Mouse (Mus musculus) cerebellum, adult 11-12 months (tissue): ENCODE data around the gene Nlrc5.
"Not testable (repeated sequence)": the region's sequence is repeated elsewhere in the genome, so short reads cannot be mapped to it uniquely, and the experiment has no call there.

Experiments
- DNase-seq: peaks from one replicate; pipeline ENCODE4 v3.0.0; 2022

Nlrc5 gene

DNA sequence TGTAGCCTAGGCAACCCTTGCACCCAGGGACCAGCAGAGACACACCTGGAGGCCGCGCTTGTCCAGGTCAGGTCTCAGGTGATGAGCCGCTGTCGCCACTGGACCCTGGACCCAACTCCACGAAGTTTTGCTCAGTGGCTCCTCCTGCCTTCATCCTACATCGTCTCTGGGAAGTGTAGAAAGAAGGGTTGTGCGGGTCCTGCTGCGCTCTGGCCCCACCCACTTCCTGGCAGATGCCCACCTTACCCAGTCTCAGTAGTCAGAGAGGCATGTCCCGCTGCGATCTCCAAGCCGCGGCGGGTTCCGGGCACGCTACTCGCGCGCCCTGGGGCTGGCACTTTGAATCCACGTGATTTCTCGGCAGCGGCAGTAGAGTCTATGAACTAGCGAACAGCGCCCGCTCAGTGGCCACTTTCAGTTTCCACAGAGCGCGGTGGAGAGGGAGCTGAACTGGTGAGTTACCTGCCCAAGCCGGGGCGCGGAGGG, at the start of gene Nlrc5:
TSS of gene Nlrc5 (plus strand) at position 376 of the 486 bp plus-strand sequence.
- DNase-seq = peak; percentile 7

DNA sequence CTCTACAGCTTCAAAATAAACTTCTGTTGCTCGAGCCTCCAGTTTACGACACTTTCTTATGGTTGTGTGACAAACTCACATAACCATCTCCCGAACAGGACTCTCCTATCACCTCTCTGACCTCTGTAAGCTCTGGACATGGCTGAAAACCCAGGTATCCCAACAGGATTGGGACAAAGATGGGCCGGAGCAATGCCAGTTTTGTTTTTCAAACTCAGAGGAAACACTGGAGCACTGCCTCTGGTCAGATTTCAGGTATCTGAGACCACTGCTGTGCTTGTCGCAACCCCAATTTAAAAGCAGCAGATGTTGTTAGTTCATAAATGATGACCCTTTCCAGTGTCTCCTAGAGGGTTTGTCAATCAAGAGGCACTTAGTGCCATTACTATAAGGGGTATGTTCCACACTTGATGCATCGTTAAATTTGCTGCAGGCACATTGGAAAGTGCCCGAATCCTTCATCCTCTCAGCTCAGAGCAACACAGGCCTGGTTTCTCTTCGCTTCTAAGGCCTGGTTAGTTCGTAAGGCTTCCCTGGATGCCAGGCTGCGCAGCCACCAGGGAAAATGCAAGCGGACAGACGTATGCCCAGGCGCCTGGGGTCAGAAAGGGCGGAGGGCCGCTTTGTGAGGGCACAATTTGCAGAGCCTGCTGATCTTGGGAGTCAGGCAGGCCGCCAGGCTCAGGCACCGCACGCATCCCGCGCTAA, 48.5 kb upstream of the Nlrc5 start:
- DNase-seq = peak; percentile 33

DNA sequence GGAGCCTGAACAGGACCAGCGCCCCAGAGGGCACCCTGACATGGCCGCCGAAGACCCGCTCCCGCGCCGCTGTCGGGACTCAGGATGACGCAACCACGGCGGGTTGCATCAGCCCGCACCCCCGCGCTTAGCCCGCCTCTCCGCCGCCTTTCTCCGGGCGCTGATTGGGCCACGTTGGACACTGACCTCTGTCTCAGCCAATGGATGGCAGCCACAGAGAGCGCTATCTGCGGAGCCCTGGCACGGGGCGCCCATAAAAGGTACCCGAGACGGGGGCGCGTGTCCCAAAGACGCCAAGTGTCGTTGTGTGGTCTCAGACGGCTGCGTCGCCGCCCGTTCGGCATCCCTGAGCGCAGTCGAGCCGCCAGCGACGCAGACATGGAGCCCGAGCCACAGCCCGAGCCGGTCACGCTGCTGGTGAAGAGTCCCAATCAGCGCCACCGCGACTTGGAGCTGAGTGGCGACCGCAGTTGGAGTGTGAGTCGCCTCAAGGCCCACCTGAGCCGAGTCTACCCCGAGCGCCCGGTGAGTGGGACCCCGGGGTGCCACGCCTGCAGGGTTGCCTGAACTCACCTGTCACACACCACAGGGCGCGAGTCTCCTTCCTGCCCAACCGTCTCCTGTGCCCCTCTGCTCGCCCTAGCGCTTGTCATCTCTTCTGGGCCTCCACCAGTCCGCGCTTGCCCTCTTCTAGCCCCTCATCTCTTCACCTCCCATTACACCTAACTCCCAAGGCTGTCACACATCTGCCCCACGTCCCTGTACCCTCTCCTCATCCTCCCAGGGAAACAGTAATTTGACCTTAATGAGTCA, 47.7 kb upstream of the Nlrc5 start, which contains the start of gene Herpud1:
TSS of gene Herpud1 (plus strand) at position 225 of the 813 bp plus-strand sequence.
- DNase-seq = peak; percentile 98

DNA sequence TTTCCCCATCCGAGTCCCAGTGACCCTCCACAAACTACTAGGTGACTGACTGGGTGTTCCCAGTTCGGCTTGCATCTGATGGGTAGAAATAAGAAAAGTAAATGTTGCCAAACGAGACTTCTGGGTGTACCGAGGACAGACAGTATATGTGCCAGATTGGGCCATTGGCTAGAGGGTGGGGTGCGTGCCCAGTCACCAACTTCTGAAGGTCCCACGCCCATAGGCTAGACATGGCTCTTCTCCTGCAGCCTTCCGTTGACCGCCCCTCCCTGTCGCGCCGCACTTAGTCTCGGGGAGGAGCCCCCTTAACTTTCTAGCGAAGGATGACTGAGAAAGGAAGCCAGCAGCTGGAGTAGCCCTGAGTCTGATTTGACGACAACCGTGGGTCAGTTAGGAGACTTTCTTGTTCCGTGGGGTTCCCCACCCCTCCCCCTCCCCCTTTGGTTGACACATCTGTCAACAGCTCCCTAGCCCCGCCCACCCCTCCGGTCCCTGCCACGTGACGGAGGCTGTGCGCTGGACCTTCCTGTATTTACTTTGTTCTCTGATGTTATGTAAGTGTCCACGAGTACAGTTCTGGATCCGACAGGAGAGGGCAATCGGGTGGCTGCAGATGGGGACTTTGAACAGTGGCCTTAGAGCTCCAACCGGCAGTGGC, 47.0 kb upstream of the Nlrc5 start:
- peak; percentile 84 for DNase-seq

DNA sequence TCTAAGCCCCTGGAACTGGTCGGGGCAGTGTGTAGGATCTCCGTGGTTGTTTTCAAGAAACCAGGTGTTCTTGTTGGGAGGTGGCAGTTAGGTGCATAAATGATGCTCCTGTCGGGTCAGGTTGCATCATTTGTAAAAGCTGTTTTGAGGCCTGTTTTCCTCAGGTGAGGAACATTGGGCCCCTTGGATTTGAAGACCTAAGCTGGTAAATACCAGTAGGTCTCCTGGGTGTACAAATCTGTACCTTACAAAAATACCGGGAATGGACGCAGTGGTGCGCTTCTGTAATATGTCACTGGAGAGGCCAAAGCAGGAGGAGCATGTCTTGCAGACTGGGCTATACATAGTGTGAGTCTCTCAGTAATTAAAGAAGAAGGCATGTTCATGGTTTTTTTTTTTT, 46.4 kb upstream of the Nlrc5 start:
- DNase-seq = no peak

DNA sequence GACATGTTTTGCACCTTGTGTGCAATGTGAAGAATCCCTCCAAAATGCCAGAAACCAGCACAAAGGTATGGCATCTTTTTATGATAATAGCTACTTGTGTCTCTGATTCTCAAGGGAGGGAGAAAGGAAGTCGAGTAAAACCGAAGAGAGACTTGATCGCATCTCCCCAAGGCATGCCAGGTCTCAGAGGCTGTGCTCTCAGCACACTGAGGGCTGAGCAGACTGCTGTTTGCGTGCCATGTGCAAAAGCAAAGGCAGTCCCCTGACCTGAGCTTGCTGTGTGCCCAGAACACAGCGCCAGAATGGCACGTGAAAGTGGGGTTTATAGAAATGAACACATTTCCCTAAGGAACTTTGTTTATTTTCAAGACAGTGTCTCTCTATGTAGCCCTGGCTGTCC, 44.6 kb upstream of the Nlrc5 start:
- DNase-seq = no peak

DNA sequence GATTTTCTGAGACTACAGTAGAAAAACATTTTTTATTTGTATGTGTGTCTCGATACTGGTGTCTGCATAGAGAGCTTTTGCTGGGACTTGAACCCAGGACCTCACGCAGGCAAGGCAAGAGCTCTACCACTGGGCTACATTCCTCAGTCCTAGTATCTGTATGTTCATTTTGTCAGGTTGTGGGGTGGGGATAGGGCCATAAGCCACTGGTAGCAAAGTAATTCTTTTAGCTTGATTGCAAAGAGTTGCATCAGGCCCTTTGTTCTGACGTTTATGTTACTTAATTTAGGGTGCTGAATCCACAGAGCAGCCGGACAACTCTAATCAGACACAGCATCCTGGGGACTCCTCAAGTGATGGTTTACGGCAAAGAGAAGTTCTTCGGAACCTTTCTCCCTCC, 43.7 kb upstream of the Nlrc5 start:
- DNase-seq = no peak

DNA sequence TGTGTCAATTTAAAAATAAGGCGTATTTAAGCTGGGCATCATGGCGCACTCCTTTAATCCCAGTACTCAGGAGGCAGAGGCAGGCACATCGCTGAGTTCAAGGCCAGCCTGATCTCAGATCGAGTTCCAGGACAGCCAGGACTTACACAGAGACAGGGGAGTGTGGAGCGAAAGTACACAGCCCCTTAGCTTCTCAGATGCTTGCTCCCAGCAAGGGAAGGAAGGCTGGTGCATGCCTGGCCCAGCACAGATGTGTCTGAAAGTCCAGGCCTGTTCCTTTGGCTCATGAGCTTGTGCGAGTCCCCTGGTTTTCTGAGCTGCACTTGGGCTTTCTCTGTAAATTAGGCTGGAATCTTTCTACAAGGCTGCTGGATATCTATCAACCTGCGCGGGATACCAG, 43.2 kb upstream of the Nlrc5 start:
- no peak for DNase-seq

DNA sequence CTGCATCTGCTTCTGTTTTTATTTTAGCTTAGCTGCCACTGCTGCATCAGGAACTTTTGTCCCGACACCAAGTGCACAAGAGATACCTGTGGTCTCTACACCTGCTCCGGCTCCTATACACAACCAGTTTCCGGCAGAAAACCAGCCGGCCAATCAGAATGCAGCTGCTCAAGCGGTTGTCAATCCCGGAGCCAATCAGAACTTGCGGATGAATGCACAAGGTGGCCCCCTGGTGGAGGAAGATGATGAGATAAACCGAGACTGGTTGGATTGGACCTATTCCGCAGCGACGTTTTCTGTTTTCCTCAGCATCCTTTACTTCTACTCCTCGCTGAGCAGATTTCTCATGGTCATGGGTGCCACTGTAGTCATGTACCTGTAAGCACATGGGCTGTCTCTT, 42.0 kb upstream of the Nlrc5 start:
- no peak for DNase-seq

DNA sequence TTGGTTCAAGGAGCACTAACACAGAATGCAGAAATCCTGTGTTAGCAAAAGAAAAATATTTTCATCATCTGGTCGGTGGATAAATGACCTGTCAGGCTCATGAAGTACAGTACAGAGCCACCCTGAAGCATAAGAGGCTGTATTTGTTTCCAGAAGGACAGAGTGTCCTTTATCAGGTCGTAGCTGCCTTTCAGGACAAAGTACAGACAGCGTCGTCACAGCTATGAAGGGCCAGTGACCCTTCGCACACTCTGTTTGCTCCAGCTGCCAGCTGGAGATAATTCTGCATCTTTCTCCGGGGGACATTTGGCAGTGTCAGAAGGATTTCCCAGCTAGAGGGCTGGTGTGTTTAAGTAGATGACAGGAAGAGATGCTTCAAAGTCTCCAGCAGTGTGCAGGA, 41.5 kb upstream of the Nlrc5 start:
- no peak for DNase-seq

DNA sequence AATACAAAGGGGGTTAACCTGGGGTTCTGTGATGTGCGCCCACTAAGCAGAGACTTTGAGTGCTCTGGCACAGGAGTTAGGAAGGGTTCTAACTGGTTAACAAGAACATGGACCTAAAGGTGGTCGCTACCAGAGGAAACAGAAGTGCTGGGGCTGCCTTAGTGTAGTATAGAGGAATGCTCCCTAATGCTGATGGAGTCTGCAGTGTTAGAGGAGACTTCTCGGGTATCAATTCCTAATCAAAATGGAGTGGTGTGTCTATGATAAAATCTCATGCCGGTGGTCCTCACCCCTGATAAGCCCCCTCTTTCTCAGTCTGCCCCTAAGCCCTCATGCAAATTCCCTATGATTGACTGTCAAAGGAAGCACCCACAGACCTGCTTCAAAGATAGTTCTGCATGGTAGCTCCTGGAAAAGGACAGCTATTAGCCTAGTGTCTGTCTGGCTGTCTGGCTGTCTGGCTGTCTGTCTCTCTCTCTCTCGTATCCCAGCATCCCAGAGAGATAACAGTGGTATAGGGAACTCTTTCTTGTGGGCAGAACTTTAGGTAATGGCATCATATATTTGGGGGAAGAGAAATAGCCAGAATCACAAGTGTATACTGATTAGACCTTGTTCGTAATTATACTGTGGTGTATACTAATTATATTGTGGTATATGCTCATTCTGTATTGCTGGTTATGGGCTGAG, 38.2 kb upstream of the Nlrc5 start:
- no peak for DNase-seq

DNA sequence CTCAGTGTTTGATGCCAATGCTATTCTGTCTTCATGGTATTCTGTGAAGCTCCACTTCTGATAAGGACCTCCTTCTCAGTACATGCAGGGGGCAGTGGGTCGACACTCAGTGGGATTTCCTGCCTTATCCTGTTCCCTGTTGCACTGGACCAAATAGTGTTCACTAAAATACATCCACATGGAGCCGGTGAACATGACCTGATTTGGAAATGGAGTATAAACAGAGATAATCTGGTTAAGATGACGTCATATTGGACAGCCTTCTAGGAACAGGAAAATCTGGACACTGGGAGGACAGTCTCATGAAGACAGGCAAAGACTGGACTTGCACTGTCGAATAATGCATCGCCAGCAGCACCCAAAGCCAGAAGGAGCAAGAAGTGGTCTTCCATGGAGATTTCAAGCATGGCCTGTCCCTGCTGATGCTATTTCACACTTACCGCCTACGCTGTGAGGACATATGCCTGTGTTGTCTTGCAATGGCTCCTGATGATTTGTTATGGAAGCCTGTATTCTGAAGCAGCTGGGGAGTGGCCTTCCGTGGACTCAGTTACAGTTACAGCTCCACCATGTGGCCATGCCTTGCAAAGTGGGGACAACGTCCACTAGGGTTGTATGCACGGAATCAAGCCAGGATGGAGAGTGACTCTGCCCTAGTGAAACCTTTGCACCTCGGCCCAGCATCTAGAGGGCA, 37.0 kb upstream of the Nlrc5 start:
- peak; percentile 40 for DNase-seq

DNA sequence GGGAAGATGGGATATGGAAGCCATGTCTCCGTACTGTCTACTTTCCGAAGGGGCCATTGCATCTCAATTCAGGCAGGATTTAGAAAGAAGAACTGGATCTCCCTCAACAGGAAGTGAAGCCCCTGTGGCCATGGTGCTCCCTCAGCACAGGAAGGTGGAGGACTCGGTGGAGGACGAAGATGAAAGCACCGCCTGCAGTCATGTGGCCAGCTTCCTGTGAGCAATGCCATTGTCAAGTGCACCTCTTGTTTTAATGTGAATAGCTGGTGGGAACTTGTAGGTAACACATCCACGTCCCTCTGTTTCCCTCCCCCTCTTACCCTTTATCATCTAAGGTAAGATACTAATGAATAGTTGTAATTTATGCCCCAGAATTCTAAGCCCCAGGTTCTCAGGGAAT, 35.6 kb upstream of the Nlrc5 start:
- DNase-seq = no peak

DNA sequence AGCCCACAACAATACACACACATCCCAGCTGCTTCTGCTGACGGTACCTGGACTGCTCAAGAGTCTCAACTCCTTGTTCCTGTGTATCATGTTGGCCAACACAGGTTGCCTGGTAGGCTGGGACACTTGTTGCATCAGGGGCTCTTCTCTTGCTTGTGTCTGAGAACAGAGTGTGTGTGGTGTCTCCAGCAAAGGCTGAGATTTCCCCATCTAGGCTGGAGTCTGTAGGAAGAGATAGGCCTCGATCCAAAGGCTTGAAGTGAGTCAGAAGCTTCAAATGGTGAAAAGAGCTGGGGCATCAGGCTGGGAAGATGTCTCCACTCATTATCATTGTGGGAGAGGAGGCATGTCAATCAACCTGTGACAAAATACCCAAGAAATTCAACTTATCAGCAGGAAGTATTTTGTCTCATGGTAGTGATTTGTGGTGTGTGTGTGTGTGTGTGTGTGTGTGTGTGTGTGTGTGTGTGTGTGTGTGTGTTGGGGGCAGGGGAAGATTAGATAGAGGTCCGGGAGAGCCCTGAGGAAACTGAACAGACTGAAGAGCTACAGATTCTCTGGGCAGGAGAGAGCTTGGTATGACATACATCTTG, 34.7 kb upstream of the Nlrc5 start:
- no peak for DNase-seq

DNA sequence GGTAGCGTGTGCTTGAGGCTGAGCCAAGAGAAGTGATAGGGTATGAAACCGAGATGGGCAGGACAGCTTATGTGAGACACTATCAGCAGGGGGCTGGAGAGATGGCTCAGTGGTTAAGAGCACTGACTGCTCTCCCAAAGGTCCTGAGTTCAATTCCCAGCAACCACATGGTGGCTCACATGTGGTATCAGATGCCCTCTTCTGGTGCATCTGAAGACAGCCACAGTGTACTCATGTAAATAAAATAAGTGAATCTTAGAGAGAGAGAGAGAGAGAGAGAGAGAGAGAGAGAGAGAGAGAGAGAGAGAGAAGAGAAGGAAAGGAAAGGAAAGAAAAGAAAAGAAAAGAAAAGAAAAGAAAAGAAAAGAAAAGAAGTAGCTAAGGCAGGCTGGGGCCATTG, 34.2 kb upstream of the Nlrc5 start:
- DNase-seq = not testable (repeated sequence)

DNA sequence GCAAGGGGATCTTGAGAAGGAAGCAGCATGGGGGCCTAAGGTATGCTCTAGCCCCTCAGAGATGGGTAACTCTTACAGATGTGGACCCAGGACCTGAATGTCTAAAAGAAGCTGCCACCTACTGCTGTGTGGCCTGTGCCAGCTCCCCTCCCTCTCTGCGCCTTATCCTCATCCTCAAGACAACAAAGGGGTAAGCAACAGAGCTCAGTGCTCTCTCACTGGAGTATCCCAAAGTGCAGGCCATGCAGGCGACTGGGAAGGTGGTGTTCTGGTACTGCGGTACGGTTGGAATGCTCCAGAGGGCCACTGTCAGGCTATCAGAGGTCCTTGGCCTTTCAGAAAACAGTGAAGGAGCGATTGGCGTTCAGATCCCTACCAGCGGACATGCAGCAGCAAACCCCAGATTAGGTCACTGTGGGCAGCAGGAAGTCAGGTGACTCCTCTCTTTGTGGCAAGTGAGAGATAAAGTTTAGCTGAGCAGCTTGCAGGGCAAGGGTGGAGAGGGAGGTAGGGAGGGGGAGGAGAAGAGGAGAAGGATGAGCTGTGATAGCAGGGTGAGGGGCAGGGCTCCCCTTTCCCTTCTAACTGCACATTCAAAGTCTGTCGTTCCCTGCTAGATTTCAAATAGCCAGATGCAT, 25.6 kb upstream of the Nlrc5 start:
- DNase-seq = no peak

DNA sequence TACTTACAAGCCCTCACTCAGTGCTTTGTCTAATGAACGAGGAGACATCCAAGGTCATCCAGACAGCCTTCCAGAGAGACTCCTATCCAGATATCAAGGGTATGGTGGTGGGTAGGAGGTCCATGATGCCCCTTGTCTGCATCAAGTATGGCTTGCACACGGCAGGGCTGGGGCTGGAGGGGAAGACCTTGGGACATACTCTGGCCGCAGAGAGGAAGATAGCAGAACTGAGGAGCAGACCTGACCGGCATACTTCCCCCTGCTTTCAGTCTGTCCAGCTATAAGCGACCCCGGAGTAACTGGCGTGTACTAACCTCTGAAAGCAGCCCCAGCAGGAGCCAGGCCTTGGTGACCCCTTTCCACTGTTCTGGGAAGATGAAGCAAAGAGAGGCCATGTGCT, 24.6 kb upstream of the Nlrc5 start:
- DNase-seq = no peak

DNA sequence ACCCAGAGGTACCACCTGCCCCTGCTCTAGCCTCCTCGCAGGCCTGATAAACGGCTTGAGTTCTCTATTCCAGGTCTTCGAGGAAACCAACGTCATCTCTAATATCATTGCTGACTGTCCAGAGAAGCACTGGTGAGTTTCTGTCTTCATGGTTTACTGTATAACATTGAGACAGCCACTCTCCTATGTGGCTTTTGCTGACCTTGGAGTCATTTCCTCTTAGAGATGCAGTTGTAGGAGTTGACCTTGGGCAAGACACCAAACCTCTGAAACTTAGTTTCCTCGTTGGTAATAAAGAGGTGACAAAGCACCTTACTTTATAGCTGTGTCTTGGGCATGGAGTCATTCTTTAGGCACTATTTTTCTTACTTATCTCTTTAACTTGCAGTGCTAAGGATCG, 21.6 kb upstream of the Nlrc5 start:
- DNase-seq = no peak

DNA sequence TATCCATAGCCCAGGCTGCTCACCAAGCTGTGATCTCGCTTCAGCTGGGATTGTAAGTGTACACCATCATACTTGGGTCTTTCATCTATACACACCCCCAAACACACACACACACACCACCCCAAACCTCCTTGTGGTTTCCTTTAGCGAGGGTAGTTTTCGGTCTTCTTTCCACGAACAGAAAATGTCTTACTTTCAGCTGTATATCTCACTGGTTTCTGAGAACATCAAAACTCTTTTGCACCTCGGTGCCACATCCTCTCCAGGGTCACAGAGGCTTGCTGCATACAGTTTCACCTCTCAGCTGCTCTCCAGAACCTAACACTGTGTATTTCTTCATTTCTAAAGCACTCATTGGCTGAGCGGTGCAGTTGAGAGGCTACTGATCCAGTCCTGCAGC, 20.6 kb upstream of the Nlrc5 start:
- DNase-seq = no peak

DNA sequence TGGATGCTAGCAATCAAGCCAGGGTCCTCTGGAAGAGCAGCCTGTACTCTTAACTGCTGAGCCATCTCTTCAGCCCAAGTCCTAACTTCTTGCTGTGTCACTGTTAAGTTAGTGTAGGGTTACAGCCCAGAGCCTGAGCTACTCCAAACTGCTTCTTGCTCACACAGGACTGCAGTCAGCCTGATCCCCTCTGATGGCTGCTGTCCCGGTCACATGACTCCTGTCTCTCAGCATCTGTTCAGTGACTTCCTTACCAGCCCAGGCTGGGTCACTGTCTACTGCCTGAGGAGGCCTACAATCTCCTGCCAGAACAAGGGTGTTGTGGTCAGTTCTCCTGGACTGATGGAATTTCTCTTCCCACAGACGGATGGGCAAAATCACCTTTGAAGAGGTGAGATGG, 18.9 kb upstream of the Nlrc5 start:
- DNase-seq = no peak

DNA sequence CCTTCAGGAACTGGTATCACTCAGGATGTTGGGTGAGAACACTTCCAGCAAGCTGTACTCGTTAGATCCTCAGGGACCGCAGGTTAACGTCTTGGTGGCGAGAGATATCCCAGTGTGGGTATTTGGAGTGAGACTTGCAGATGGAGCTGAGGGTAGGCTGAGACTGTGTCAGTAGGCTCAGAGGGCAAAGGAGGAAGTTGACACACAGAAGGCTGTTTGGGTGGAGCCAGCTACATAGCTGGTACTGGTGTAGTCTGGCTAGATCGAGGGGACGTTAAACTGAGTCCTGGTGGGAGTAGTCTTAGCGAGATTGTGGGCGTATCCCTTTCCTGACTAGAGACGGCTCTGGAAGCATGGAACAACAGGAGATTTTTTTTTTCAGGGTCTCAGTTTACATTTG, 16.1 kb upstream of the Nlrc5 start:
- no peak for DNase-seq

DNA sequence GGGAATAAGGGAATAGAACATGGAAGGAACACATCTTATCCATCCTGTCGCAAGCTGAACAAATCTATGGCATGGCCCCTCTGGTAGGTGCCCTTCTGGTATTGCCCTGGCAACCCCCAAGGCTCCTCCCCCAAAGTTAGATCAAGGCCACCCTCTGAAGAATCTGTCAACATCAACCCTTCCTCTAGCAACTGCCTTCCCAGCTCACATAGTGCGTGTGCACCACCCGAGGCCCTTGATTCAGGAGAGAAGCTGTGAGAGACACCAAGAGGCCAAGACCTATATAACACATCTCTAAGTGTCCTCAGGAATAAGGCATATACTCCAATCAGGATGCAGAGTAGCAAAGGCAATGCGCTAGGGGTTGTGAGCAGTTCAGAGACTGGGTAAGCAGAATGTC, 11.9 kb upstream of the Nlrc5 start:
- DNase-seq = no peak
